Mouse (Mus musculus): Measurements from ENCODE around the gene Eprs. TPM values are rescaled to one million over a fixed set of nuclear protein-coding genes. Genes with fewer than 3 reads are reported as not detected.

Gene Eprs
- polyA plus RNA-seq, 1 experiment = 94.5 TPM

GRCm38 (mm10) chr1:185431998-185432317 lies 69.1 kb downstream of the Eprs start:
- no peaks in the 10 kb centered on the region for H3K27me3 ChIP-seq (ENCODE audit: control insufficient read depth, insufficient read depth, insufficient read length)
- TF ChIP-seq POLR2AphosphoS2 (IDR thresholded peaks at IDR 0.05; ENCODE audit: insufficient read length, low read depth) = peak; percentile 66
- TF ChIP-seq MYOD1 (IDR thresholded peaks at IDR 0.05; ENCODE audit: control insufficient read depth in 1 of 3, insufficient read length in 2 of 3, low read depth in 2 of 3) = no peak
- peak; percentile 20 for TF ChIP-seq POLR2A (IDR thresholded peaks at IDR 0.05; ENCODE audit: insufficient read length, low read depth)
- H3K4me3 ChIP-seq = no peak overlapping the region
- no peaks in the 10 kb centered on the region for H3K79me2 ChIP-seq (ENCODE audit: control insufficient read depth, insufficient read depth)
- no peak overlapping the region for H3ac ChIP-seq (ENCODE audit: control insufficient read depth, insufficient read length)
- H3K4me2 ChIP-seq (ENCODE audit: low read depth) = no peak overlapping the region
- peaks cover 32% of the 10 kb centered on the region for H3K36me3 ChIP-seq (ENCODE audit: control insufficient read depth, insufficient read depth)

- Histone ChIP-seq H3ac (ENCODE audit: control insufficient read depth, insufficient read length) (no peak overlapping the region), H3K27me3 (ENCODE audit: control insufficient read depth, insufficient read depth, insufficient read length) (no peaks in the 10 kb centered on the region), H3K79me2 (ENCODE audit: control insufficient read depth, insufficient read depth) (no peaks in the 10 kb centered on the region), H3K36me3 (ENCODE audit: control insufficient read depth, insufficient read depth) (peaks cover 21% of the 10 kb centered on the region), H3K4me2 (ENCODE audit: low read depth) (no peak overlapping the region), H3K4me3 (no peak overlapping the region)
- TF ChIP-seq TCF3 (IDR thresholded peaks at IDR 0.05; ENCODE audit: insufficient read length, low read depth) (no peak), E2F4 (IDR thresholded peaks at IDR 0.05; ENCODE audit: insufficient read depth) (no peak), USF1 (IDR thresholded peaks at IDR 0.05; ENCODE audit: low read depth) (no peak), MAX (IDR thresholded peaks at IDR 0.05; ENCODE audit: low read depth) (no peak), TCF12 (IDR thresholded peaks at IDR 0.05; ENCODE audit: insufficient read depth, poor library complexity, severe bottlenecking) (no peak), SRF (IDR thresholded peaks at IDR 0.05; ENCODE audit: control insufficient read depth, insufficient read length, low read depth) (no peak), MYOG (IDR thresholded peaks at IDR 0.05; ENCODE audit: control insufficient read depth in 1 of 3, insufficient read depth in 1 of 3, insufficient read length in 2 of 3, low read depth in 2 of 3) (no peak), POLR2AphosphoS2 (IDR thresholded peaks at IDR 0.05; ENCODE audit: insufficient read length, low read depth) (no peak), REST (IDR thresholded peaks at IDR 0.05; ENCODE audit: insufficient read depth, insufficient read length) (no peak), MYOD1 (IDR thresholded peaks at IDR 0.05; ENCODE audit: control insufficient read depth in 1 of 3, insufficient read length in 2 of 3, low read depth in 2 of 3) (no peak), CEBPB (IDR thresholded peaks at IDR 0.05; ENCODE audit: insufficient read depth, poor library complexity, severe bottlenecking) (no peak), POLR2A (IDR thresholded peaks at IDR 0.05; ENCODE audit: insufficient read length, low read depth) (no peak)
Observed at GRCm38 (mm10) chr1:185433112-185433511, 70.3 kb downstream of the Eprs start.

GRCm38 (mm10) chr1:185438841-185439580 lies 76.2 kb downstream of the Eprs start:
- Histone ChIP-seq H3K79me2 (ENCODE audit: control insufficient read depth, insufficient read depth) (no peaks in the 10 kb centered on the region), H3K36me3 (ENCODE audit: control insufficient read depth, insufficient read depth) (no peaks in the 10 kb centered on the region), H3K4me2 (ENCODE audit: low read depth) (no peak overlapping the region), H3K4me3 (no peak overlapping the region), H3ac (ENCODE audit: control insufficient read depth, insufficient read length) (no peak overlapping the region), H3K27me3 (ENCODE audit: control insufficient read depth, insufficient read depth, insufficient read length) (peaks cover 24% of the 10 kb centered on the region)
- TF ChIP-seq TCF12 (IDR thresholded peaks at IDR 0.05; ENCODE audit: insufficient read depth, poor library complexity, severe bottlenecking) (no peak), MYOG (IDR thresholded peaks at IDR 0.05; ENCODE audit: control insufficient read depth in 1 of 3, insufficient read depth in 1 of 3, insufficient read length in 2 of 3, low read depth in 2 of 3) (no peak), TCF3 (IDR thresholded peaks at IDR 0.05; ENCODE audit: insufficient read length, low read depth) (no peak), CEBPB (IDR thresholded peaks at IDR 0.05; ENCODE audit: insufficient read depth, poor library complexity, severe bottlenecking) (no peak), SRF (IDR thresholded peaks at IDR 0.05; ENCODE audit: control insufficient read depth, insufficient read length, low read depth) (no peak), MYOD1 (IDR thresholded peaks at IDR 0.05; ENCODE audit: control insufficient read depth in 1 of 3, insufficient read length in 2 of 3, low read depth in 2 of 3) (no peak), MAX (IDR thresholded peaks at IDR 0.05; ENCODE audit: low read depth) (no peak), POLR2A (IDR thresholded peaks at IDR 0.05; ENCODE audit: insufficient read length, low read depth) (no peak), E2F4 (IDR thresholded peaks at IDR 0.05; ENCODE audit: insufficient read depth) (no peak), REST (IDR thresholded peaks at IDR 0.05; ENCODE audit: insufficient read depth, insufficient read length) (no peak), USF1 (IDR thresholded peaks at IDR 0.05; ENCODE audit: low read depth) (no peak), POLR2AphosphoS2 (IDR thresholded peaks at IDR 0.05; ENCODE audit: insufficient read length, low read depth) (no peak)

GRCm38 (mm10) chr1:185441703-185442472 lies 79.0 kb downstream of the Eprs start:
- H3K4me2 ChIP-seq (ENCODE audit: low read depth) = no peak overlapping the region
- no peak for TF ChIP-seq USF1 (IDR thresholded peaks at IDR 0.05; ENCODE audit: low read depth)
- TF ChIP-seq CEBPB (IDR thresholded peaks at IDR 0.05; ENCODE audit: insufficient read depth, poor library complexity, severe bottlenecking) = no peak
- TF ChIP-seq SRF (IDR thresholded peaks at IDR 0.05; ENCODE audit: control insufficient read depth, insufficient read length, low read depth) = no peak
- TF ChIP-seq MYOD1 (IDR thresholded peaks at IDR 0.05; ENCODE audit: control insufficient read depth in 1 of 3, insufficient read length in 2 of 3, low read depth in 2 of 3) = no peak
- TF ChIP-seq POLR2AphosphoS2 (IDR thresholded peaks at IDR 0.05; ENCODE audit: insufficient read length, low read depth) = no peak
- TF ChIP-seq MAX (IDR thresholded peaks at IDR 0.05; ENCODE audit: low read depth) = no peak
- no peak for TF ChIP-seq E2F4 (IDR thresholded peaks at IDR 0.05; ENCODE audit: insufficient read depth)
- TF ChIP-seq TCF3 (IDR thresholded peaks at IDR 0.05; ENCODE audit: insufficient read length, low read depth) = no peak
- TF ChIP-seq POLR2A (IDR thresholded peaks at IDR 0.05; ENCODE audit: insufficient read length, low read depth) = no peak
- no peak for TF ChIP-seq REST (IDR thresholded peaks at IDR 0.05; ENCODE audit: insufficient read depth, insufficient read length)
- no peak for TF ChIP-seq MYOG (IDR thresholded peaks at IDR 0.05; ENCODE audit: control insufficient read depth in 1 of 3, insufficient read depth in 1 of 3, insufficient read length in 2 of 3, low read depth in 2 of 3)
- peaks cover 29% of the 10 kb centered on the region for H3K27me3 ChIP-seq (ENCODE audit: control insufficient read depth, insufficient read depth, insufficient read length)
- no peaks in the 10 kb centered on the region for H3K36me3 ChIP-seq (ENCODE audit: control insufficient read depth, insufficient read depth)
- no peak overlapping the region for H3K4me3 ChIP-seq
- no peaks in the 10 kb centered on the region for H3K79me2 ChIP-seq (ENCODE audit: control insufficient read depth, insufficient read depth)
- no peak overlapping the region for H3ac ChIP-seq (ENCODE audit: control insufficient read depth, insufficient read length)

Measured in myocyte (in vitro differentiated cells).